Mouse (Mus musculus) CH12.LX (cell line): ENCODE data around the gene Ninj1.

Source experiments
- CTCF ChIP-seq, 2 experiments: IDR thresholded peaks in 1 of 2; conservative IDR thresholded peaks in 1 of 2; 2 replicates each; pipeline ENCODE4 v1.5.1; 2011 to 2012; ENCODE audit warnings: low read depth in 2 of 2, low read length in 2 of 2, improper control_type of control experiment in 1 of 2, inconsistent platforms in 1 of 2, mild to moderate bottlenecking in 1 of 2, moderate library complexity in 1 of 2
- EP300 ChIP-seq: IDR thresholded peaks from 2 replicates; pipeline ENCODE4 v1.6.1; 2011; ENCODE audit warnings: low read length, improper control_type of control experiment
- HCFC1 ChIP-seq: IDR thresholded peaks from 2 replicates; pipeline ENCODE4 v1.6.1; 2012; ENCODE audit warnings: low read depth, mild to moderate bottlenecking, inconsistent platforms, low read length, improper control_type of control experiment
- MAFK ChIP-seq: IDR thresholded peaks from 2 replicates; pipeline ENCODE4 v1.6.1; 2011; ENCODE audit warnings: low read length, improper control_type of control experiment; ENCODE audit not compliant: insufficient replicate concordance
- MAX ChIP-seq: IDR thresholded peaks from 2 replicates; pipeline ENCODE4 v1.6.1; 2011; ENCODE audit warnings: low read length, improper control_type of control experiment
- POLR2A ChIP-seq: IDR thresholded peaks from 2 replicates; pipeline ENCODE4 v1.6.1; 2011; ENCODE audit warnings: low read depth, mild to moderate bottlenecking, improper control_type of control experiment, low read length
- RCOR1 ChIP-seq: conservative IDR thresholded peaks from 2 replicates; pipeline ENCODE4 v1.6.1; 2012; ENCODE audit warnings: low read depth, mild to moderate bottlenecking, inconsistent platforms, low read length, improper control_type of control experiment
- SMC3 ChIP-seq: IDR thresholded peaks from 2 replicates; pipeline ENCODE4 v1.6.1; 2011; ENCODE audit warnings: low read depth, low read length, improper control_type of control experiment
- TCF12 ChIP-seq: IDR thresholded peaks from 2 replicates; pipeline ENCODE4 v1.6.1; 2014; ENCODE audit warnings: low read depth, mild to moderate bottlenecking, inconsistent platforms, low read length, improper control_type of control experiment
- USF1 ChIP-seq: IDR thresholded peaks from 2 replicates; pipeline ENCODE4 v1.6.1; 2014; ENCODE audit warnings: low read depth, mild to moderate bottlenecking, inconsistent platforms, low read length, improper control_type of control experiment
- USF2 ChIP-seq: conservative IDR thresholded peaks from 2 replicates; pipeline ENCODE4 v1.6.1; 2011; ENCODE audit warnings: low read depth, low read length, improper control_type of control experiment
- ZMIZ1 ChIP-seq: IDR thresholded peaks from 2 replicates; pipeline ENCODE4 v1.6.1; 2012; ENCODE audit warnings: low read depth, mild to moderate bottlenecking, inconsistent platforms, low read length, improper control_type of control experiment

- TF ChIP-seq MAFK, result no peak
- no peak for TF ChIP-seq RCOR1
- no peak for TF ChIP-seq ZMIZ1
- TF ChIP-seq SMC3, result no peak
- TF ChIP-seq EP300, result no peak
- no peak for TF ChIP-seq CTCF (conservative IDR thresholded peaks at IDR 0.05 in 1 of 2, IDR thresholded peaks at IDR 0.05 in 1 of 2; ENCODE audit: low read depth in 2 of 2, low read length in 2 of 2)
- TF ChIP-seq POLR2A, result no peak
- no peak for TF ChIP-seq HCFC1
- no peak for TF ChIP-seq MAX
- TF ChIP-seq USF1, result no peak
- no peak for TF ChIP-seq USF2
- no peak for TF ChIP-seq TCF12
Measured at GRCm38 (mm10) chr13:49163645-49164044, 23.6 kb upstream of the Ninj1 start.
